Mouse (Mus musculus): ENCODE data around the gene Epb41l3. TPM values are rescaled to one million over a fixed set of nuclear protein-coding genes. Genes with fewer than 3 reads are reported as not detected.

Gene Epb41l3
- polyA plus RNA-seq, 1 experiment, result 0.12 TPM

DNA sequence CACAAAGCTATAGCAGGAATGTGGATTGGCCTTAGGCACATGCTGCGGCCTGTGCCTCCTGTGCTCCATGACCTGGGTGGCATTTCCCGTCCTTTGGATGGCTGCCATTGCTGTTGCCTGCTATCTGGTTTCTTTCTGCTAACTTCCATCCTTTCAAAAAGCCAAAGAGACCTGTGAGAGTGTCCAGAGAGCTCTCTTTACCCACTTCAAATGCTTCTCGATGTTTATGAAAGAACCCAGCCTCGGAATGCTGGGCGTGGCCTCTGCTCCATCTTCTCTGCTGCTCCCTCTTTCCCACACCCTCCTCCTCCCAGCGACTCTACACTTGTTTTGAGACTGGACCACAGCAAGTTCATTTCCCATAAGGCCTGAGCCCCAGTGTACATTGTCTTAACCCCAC lies 120.3 kb downstream of the Epb41l3 start:
- no peaks in the 10 kb centered on the region for H3K36me3 ChIP-seq (ENCODE audit: control insufficient read depth)
- no peak overlapping the region for H3K4me3 ChIP-seq (replicated peaks)
- no peaks in the 10 kb centered on the region for H3K27me3 ChIP-seq (ENCODE audit: control insufficient read depth)
- H3K9me3 ChIP-seq (ENCODE audit: control insufficient read depth, low read length), result peaks cover 2% of the 10 kb centered on the region; the same call in 1 of the 2 replicates
- TF ChIP-seq TAL1 (IDR thresholded peaks at IDR 0.05; ENCODE audit: low read length), result no peak
- TF ChIP-seq GATA1 (IDR thresholded peaks at IDR 0.05; ENCODE audit: low read length), result no peak
- H3K4me1 ChIP-seq (ENCODE audit: control insufficient read depth), result no peaks in the 10 kb centered on the region

DNA sequence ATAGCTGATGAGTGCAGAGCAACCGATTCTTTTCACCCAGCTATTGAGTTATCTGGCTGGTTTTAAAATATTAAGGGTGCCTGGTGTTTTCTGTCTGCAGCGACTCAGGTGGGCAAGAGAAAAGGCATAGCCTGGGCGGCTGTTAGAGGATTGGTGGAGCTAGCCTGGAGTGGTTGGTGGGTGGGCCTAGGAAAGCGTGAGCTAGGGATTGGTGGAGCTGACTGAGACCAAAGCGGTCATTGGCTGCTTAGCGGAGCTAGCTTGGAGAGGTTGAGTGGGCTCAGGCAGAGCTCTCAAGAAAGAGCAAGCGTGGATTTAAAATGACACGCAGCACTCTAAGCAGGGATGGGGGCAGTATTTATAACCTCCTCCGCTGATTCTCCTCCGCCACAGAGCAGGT lies 121.2 kb downstream of the Epb41l3 start:
- no peak for TF ChIP-seq GATA1 (IDR thresholded peaks at IDR 0.05; ENCODE audit: low read length)
- TF ChIP-seq TAL1 (IDR thresholded peaks at IDR 0.05; ENCODE audit: low read length), result no peak
- Histone ChIP-seq H3K4me1 (ENCODE audit: control insufficient read depth) (no peaks in the 10 kb centered on the region), H3K36me3 (ENCODE audit: control insufficient read depth) (no peaks in the 10 kb centered on the region), H3K9me3 (ENCODE audit: control insufficient read depth, low read length) (peaks cover 2% of the 10 kb centered on the region; the same call in 1 of the 2 replicates), H3K4me3 (replicated peaks) (no peak overlapping the region), H3K27me3 (ENCODE audit: control insufficient read depth) (no peaks in the 10 kb centered on the region)

DNA sequence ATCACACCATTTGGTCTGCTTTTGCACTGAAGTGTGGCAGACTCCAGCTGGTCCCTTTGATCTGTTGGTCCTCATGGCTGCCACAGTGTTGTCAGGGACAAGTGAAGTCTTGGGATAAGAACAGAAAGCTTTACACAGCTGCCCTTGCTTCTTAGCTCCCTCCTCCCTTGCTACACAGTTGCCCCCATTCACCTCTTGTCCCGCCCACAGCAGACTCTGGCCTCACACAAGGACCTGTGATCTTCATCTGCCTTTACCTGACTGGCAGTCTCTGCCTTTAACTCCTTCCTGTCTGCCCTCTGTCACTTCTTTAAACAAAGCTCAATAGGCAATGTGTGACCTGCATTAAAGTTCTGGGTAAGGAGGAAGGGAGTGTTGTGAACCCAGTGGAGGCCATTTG lies 123.3 kb downstream of the Epb41l3 start:
- Histone ChIP-seq H3K4me1 (ENCODE audit: control insufficient read depth) (no peaks in the 10 kb centered on the region), H3K36me3 (ENCODE audit: control insufficient read depth) (no peaks in the 10 kb centered on the region)

DNA sequence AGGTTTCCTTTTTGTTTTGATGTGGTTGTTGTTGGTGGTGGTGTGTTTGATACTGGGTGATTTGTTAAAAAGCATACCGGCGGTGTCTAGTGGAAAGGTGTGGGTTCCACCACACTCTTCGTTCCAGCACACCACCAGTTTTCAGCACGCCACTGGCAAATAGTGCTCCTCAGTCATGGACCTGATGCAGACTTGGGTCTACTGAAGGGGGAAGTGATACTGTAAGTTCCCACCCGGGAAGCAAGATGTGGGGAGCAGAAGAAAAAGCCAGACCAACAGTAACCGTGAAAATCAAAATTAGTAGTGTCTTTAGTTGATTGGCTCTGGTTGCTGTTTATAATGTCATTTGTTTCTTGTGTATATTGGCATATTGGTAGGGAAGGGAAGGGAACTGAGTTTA lies 124.3 kb downstream of the Epb41l3 start:
- TF ChIP-seq TAL1 (IDR thresholded peaks at IDR 0.05; ENCODE audit: low read length), result no peak
- no peaks in the 10 kb centered on the region for H3K4me1 ChIP-seq (ENCODE audit: control insufficient read depth)
- peaks cover 4% of the 10 kb centered on the region; the same call in 1 of the 2 replicates for H3K9me3 ChIP-seq (ENCODE audit: control insufficient read depth, low read length)
- no peaks in the 10 kb centered on the region for H3K36me3 ChIP-seq (ENCODE audit: control insufficient read depth)
- no peaks in the 10 kb centered on the region for H3K27me3 ChIP-seq (ENCODE audit: control insufficient read depth)
- no peak overlapping the region for H3K4me3 ChIP-seq (replicated peaks)

More for the DNA sequence above, 123.3 kb downstream of the Epb41l3 start:
- TF ChIP-seq TAL1 (IDR thresholded peaks at IDR 0.05; ENCODE audit: low read length) (no peak), GATA1 (IDR thresholded peaks at IDR 0.05; ENCODE audit: low read length) (no peak)
- Histone ChIP-seq H3K27me3 (ENCODE audit: control insufficient read depth) (no peaks in the 10 kb centered on the region), H3K9me3 (ENCODE audit: control insufficient read depth, low read length) (peaks cover 2% of the 10 kb centered on the region; the same call in 1 of the 2 replicates), H3K4me3 (replicated peaks) (no peak overlapping the region)

DNA sequence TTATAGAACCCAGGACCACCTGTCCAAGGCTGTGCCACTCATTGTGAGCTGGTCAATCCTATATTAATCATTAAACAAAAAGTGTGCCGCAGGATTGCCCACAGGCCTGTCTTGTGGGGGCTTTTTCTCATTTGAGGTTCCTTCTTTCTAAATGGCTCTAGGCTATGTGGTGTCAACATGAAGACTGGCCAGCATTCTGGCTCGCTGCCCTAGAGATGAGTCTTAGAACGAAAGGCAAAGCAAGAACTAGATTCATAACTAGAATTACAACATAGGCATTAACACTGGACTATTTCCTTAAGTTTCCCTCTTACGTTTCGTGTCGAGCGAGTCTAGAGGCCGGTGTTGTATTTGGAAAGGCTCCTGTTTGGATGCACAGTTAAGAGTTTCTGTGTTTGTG lies 125.5 kb downstream of the Epb41l3 start:
- no peak overlapping the region for H3K4me3 ChIP-seq (replicated peaks)
- no peak for TF ChIP-seq GATA1 (IDR thresholded peaks at IDR 0.05; ENCODE audit: low read length)
- no peaks in the 10 kb centered on the region for H3K4me1 ChIP-seq (ENCODE audit: control insufficient read depth)
- no peaks in the 10 kb centered on the region for H3K36me3 ChIP-seq (ENCODE audit: control insufficient read depth)
- no peaks in the 10 kb centered on the region for H3K27me3 ChIP-seq (ENCODE audit: control insufficient read depth)
- peaks cover 4% of the 10 kb centered on the region; the same call in 1 of the 2 replicates for H3K9me3 ChIP-seq (ENCODE audit: control insufficient read depth, low read length)

DNA sequence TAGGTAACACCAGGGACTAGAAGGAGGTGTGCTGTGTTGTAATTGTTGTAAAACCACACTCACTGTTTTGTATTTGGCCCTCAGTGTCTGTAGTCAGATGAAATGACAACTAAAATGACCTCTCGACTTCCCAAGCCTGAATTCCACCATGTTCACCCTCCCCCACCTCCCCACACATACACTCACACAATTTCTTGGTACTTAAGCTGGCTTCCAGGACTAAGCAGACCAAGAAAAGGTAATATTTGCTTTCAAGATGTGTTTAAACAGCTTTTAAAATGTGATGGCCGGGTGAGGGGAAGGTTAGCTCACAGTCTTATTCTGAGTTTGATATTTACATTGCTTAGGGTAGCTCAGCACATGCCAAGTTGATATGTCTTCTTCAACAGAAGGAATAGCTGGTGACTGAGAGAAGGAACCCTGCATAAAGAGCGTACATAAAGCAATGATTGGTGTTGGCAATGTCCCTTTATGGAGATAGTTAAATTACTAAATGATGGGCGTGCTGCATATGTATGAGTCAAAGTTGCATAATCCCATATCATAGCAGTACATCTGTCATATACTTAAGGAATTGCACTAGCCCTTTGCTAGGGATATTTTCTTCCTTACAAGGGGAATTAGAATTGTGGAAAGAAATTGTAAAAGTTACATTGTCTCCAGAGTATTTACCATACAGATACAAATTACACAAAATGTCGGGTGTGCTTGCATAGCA lies 130.0 kb downstream of the Epb41l3 start:
- Histone ChIP-seq H3K27me3 (ENCODE audit: control insufficient read depth) (no peaks in the 10 kb centered on the region), H3K9me3 (ENCODE audit: control insufficient read depth, low read length) (peaks cover 18% of the 10 kb centered on the region; the same call in 1 of the 2 replicates), H3K4me3 (replicated peaks) (no peak overlapping the region), H3K36me3 (ENCODE audit: control insufficient read depth) (no peaks in the 10 kb centered on the region), H3K4me1 (ENCODE audit: control insufficient read depth) (no peaks in the 10 kb centered on the region)
- TF ChIP-seq TAL1 (IDR thresholded peaks at IDR 0.05; ENCODE audit: low read length) (no peak), GATA1 (IDR thresholded peaks at IDR 0.05; ENCODE audit: low read length) (no peak)

DNA sequence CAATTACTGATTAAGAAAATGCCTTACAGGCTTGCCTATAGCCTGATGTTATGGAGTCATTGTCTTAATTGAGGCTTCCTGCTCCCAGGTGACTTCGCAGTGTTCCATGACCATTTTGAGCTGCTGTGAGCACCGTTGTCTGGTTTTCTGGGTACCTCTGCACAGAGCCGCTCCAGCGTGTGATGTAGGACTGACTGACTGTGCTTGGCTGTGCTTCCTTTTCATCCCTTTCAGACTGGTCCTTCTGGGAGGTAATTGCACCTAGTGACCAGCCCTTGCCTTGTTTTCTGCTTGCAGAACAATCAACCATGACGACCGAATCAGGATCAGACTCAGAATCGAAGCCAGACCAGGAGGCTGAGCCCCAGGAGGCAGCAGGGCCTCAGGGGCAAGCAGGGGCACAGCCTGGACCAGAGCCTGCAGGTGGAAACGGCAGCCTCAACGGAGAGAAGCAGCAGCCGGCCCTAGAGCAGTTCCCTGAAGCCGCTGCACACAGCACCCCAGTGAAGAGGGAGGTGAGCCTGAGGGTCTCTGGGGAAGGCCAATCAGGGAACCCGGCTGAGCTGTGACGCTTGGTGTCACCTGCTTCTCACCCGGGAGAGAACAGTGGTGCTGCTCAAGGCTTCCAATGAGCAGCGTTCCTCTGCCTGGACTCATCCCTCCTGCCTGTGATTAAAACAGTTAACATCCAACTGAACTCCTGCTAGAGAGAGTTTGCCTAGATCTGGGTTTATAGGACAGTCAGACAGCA lies 132.3 kb downstream of the Epb41l3 start:
- no peak for TF ChIP-seq TAL1 (IDR thresholded peaks at IDR 0.05; ENCODE audit: low read length)
- TF ChIP-seq GATA1 (IDR thresholded peaks at IDR 0.05; ENCODE audit: low read length), result no peak
- H3K4me3 ChIP-seq (replicated peaks), result no peak overlapping the region
- H3K27me3 ChIP-seq (ENCODE audit: control insufficient read depth), result no peaks in the 10 kb centered on the region
- H3K4me1 ChIP-seq (ENCODE audit: control insufficient read depth), result no peaks in the 10 kb centered on the region
- peaks cover 20% of the 10 kb centered on the region; the same call in 1 of the 2 replicates for H3K9me3 ChIP-seq (ENCODE audit: control insufficient read depth, low read length)
- H3K36me3 ChIP-seq (ENCODE audit: control insufficient read depth), result no peaks in the 10 kb centered on the region

DNA sequence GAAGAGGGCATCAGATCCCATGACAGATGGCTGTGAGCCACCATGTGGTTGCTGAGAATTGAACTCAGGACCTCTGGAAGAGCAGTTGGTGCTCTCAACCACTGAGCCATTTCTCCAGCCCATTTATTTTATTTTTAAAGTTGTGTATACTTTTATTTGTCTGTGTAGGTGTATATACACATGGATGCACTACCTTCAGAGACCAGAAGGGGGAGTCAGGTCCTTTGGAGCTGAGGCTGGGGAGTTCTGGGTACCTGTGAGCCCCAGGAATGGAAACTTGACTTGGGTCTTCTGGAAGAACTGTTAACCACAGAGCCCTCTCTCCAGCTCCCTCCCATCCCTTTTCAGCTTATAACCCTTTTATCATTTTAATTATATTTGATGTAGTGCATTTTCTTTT lies 135.6 kb downstream of the Epb41l3 start:
- no peaks in the 10 kb centered on the region for H3K27me3 ChIP-seq (ENCODE audit: control insufficient read depth)
- no peaks in the 10 kb centered on the region for H3K4me1 ChIP-seq (ENCODE audit: control insufficient read depth)
- TF ChIP-seq GATA1 (IDR thresholded peaks at IDR 0.05; ENCODE audit: low read length) (no peak), TAL1 (IDR thresholded peaks at IDR 0.05; ENCODE audit: low read length) (no peak)
- H3K36me3 ChIP-seq (ENCODE audit: control insufficient read depth), result no peaks in the 10 kb centered on the region
- H3K4me3 ChIP-seq (replicated peaks), result no peak overlapping the region
- peaks cover 18% of the 10 kb centered on the region; the same call in 1 of the 2 replicates for H3K9me3 ChIP-seq (ENCODE audit: control insufficient read depth, low read length)

DNA sequence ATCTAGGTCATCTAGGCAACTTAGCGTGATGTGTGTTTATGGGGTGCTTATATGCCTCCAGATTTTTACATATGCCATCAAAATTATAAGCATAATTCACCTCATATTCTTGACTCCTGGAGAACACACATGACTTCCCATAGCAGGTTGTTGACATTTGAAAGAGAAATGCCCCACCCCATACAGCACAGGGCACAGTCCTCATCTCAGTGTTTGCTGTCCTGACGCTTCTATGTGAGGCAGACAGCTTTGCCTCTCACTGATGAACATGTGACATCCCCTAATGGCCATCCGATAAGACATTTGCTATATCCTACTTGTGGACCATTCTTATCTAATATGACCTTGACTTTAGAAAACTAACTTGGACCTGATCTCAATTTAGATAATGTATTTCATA lies 140.6 kb downstream of the Epb41l3 start:
- H3K9me3 ChIP-seq (ENCODE audit: control insufficient read depth, low read length), result 0 out of 2 replicates have a peak, but pooled peaks cover 4% of the 10 kb centered on the region
- H3K36me3 ChIP-seq (ENCODE audit: control insufficient read depth), result no peaks in the 10 kb centered on the region
- no peaks in the 10 kb centered on the region for H3K4me1 ChIP-seq (ENCODE audit: control insufficient read depth)
- H3K4me3 ChIP-seq (replicated peaks), result no peak overlapping the region
- H3K27me3 ChIP-seq (ENCODE audit: control insufficient read depth), result no peaks in the 10 kb centered on the region
- TF ChIP-seq GATA1 (IDR thresholded peaks at IDR 0.05; ENCODE audit: low read length), result no peak
- no peak for TF ChIP-seq TAL1 (IDR thresholded peaks at IDR 0.05; ENCODE audit: low read length)
